Mouse (Mus musculus) adrenal gland (tissue): ENCODE results near the gene Utp14b.

Source experiments
- intact Hi-C: fragments of 180-260 bp; cut with DNase I; formaldehyde crosslinking; loops from one replicate; pipeline ENCODE4 v1.15.1; 2025

Gene Utp14b

DNA sequence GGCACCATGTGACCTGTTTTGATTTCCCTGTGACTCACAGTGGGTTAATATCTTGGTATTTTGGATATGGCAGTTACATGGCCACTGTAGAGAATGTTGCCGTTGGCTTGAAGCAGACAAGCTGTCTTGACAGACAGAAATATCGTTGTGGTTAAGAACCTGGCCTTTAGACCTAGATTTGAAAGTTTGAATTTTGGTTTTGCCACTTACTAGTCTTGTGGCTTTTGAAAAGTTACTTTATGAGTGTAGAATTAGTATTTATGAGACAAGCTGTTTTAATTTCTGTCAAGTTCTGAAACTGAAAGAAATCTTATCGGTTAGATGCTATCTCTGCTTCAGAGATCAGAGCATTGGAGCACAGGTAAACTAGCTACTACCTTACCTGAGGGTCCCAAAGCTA is 24.5 kb downstream of the Utp14b start:
- intact Hi-C loops = no loop called here

DNA sequence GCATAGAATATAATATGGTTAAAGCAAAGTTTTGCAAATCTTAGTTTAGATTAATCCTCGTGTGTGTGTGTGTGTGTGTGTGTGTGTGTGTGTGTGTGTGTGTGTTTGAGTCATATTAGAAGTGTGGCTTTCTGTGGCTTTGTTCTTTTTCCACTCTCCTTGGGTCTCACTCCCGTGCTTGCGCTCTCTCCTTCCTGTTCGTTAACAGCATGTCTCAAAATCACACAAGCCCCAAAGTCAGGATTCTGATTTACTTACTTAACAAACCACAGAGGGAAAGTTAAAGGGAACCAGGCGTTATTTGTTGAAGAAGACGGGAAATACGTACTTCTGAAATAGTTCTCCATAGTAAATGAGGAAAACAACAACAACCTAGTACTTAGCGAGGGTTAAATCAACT is 26.3 kb downstream of the Utp14b start:
- intact Hi-C loops = no loop called here

DNA sequence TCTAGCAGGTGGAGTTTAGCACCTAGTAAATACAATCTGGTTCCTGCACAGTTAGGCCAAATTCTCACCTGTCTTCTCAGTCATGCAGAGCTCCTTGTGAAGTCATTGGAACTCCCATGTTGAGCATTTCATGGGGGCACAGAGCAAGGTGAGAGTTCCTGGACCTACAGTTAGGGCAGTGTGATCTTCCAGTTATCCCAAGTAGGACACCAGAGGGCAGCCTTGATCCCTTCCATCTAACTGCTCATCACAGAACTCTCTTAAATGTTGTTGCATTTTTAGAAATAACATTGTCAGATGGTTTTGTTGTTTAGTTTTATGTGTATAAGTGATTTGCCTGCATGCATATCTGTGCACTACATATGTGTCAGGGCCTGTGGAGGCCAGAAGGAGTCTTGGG is 29.0 kb downstream of the Utp14b start:
- intact Hi-C loops = loop anchor here (5.0 kb wide), 1 partner anchor 150 kb away; no protein-coding TSS in a partner anchor

DNA sequence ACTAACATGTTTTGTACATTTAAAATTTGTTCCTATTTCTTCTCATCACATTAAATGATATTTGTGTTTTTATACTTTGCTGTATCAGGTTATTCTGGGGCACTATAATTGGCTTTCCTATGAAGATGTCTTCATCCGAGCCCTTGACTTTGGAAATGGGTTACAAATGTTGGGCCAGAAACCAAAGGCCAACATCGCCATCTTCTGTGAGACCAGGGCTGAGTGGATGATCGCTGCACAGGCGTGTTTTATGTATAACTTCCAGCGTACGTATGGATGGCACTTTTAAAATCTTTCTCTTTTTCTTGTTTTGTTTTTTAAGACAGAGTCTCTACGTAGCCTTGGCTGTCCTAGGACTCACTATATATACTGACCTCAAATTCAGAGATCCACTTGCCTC is 30.3 kb downstream of the Utp14b start:
- intact Hi-C loops = loop anchor here (5.0 kb wide), 1 partner anchor 151 kb away; no protein-coding TSS in a partner anchor

DNA sequence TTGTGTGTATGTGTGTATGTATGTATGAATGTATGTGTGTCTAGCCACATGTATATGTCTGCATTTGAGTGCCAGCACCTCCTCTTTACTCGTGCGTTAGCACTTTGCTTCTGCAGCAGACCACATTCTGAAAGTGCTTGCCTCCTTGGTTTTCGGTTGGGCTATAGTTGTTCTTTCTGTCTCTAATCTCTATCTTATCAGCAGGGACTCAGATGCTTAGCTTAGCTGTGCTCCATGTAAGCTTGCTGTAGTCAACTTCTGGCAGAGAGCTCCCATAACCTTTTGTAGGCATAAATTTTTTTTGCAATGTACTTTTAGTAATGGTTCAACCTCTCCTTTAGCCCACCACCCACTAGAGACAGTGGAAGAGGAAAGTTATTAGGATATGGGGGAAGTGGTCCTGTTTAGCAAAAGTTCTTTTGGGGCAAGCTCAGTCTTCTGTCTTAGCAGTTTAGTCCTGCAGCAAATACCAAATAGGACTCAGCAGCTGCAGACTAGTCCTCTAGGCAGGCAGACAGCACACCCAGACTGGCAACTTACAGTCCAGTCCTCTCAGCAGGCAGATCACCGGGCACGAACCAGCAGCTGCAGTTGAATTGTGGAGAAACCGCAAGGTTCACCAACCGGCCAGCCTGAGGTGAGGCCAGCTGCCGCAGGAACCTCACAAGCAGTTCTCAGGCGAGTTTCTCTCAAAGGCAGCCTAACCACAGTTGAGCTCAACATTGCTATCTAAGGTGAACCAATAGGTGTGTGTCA is 36.8 kb downstream of the Utp14b start:
- intact Hi-C loops = no loop called here

DNA sequence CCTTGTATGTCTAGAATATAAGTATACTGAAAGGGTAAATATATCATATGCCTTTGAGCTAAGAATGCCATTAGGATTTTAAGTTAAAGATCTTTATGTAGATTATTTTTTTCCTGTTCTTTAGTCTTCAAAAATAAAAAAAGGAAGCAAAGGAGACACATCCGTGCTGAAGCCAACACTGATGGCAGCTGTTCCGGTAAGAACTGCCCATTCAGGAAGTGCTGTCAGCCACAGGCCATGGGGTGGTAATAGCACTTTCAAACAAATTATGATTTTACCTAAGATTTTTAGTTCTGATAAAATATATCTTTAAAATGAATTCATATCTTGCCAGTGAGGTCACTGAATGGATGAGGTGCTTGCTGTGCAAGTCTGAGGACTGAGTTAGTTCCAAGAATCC is 38.5 kb downstream of the Utp14b start:
- intact Hi-C loops = no loop called here

DNA sequence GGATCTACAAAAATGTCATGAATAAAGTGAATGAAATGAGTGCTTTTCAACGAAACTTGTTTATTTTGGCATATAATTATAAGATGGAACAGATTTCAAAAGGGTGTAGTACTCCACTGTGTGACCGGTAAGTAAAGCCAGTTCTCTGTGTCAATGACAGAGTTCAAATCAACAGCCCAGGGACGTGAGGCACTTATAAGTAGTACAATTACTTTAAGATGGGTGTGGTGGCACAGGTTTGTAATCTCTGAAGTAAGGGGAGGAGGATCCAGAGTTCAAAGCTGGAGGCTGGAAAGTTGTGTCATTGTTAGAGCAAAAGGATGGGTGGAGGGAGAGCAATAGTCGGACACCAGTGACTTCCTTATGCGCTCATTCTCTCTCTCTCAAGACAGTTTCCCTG is 39.1 kb downstream of the Utp14b start:
- intact Hi-C loops = no loop called here

DNA sequence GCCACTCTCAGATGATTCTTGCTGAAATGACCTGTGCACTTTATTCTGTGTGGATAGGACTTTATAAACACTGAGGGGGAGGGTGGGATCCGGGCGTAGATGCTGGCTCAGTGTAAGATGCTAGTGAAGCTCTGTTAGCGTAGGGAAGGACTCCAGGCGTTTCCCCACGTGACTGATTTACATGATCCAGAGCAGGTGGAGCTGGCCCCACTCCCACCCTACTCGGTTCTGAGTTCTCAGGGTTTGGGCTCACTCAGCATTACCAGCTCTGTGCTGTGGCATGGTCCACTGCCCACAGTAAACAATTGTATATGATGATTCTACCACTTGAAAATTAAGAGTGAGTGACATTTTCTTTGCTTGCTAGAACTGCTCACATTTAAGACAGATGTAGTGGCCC is 40.3 kb downstream of the Utp14b start:
- intact Hi-C loops = no loop called here

DNA sequence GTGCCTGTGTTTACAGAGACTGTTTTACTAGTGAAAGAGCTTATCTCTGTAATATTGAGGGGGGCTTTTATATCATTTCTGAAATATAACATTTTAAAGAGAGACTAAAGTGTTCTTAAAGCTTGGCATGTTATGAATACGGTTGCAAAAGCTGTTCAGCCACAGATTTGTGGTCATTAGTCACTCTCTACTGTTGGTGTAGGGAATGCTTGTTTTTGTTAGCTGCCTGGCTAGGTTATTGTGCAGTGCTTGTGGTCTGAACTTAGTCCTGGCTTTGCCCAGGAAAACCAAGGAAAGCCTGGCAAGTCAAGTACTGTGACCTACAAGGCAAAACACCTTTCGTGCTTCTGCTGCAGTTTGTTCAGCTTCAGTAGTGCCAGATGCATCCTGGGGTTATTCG is 43.9 kb downstream of the Utp14b start:
- intact Hi-C loops = no loop called here

DNA sequence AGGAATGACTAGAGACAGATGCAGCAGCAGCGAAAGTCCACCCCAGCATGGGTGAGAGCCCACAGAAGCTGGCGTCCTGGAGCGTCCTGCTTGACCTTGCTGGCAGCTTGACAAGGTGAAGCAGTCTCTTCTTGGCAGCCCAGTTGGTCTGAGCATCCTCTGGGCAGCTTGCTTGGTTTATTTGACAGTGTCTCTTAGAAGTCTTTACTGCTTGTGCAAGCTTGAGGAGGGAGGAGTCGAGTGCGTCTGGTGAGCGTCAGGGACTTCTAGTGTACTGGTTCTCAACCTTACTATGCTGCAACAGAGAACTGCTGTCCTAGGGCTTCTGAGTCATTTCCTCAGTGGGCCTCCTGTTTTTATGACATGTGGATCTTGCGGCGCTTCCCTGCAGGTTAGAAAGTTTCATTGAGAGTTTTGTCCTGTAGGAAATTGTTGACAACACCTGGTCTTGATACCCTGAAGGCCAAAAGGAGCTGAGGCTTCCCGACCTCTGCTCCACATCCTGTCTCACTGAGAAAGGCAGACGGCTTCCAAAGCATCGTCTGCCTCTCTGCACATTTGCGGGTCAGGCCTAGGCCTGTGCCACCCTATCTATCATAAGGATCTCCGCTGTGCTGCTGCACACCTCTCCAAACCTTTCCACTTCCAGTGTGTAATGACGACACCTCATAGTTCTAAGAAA is 44.6 kb downstream of the Utp14b start:
- intact Hi-C loops = no loop called here

DNA sequence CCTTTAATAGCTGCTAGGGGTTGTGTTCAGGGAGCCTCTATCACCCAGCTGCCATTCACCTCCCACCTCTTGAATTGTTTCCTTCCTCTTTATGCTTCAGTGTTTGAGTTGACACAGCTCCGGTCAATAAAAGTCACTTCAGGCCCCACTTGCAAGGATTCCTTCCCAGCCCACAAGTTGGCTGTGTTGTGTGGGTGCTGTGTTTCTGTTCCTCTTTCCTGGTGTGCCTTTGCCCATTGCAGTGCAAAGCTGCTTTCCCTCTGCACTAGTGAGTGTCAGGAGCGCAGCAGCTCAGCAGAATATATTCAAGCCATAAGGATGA is 45.1 kb downstream of the Utp14b start:
- intact Hi-C loops = no loop called here

DNA sequence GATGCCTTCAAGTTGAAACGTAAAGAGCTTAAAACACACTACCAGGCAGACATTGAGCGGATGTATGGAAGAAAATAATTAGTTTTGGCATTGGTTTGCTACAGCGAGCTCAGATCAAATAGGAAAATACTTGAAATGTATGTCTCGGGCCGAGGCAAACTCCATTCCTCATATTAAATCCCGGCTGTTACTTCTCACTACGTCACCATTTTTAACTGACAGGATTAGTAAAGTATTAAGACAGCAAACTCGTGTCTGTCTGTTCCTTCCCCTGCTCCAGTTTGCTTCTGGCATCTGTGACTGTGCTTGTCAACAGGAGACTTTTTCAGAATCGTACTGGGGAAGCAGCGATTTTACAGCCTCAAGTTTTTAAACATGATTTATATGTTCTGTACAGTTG is 48.5 kb downstream of the Utp14b start:
- intact Hi-C loops = no loop called here

DNA sequence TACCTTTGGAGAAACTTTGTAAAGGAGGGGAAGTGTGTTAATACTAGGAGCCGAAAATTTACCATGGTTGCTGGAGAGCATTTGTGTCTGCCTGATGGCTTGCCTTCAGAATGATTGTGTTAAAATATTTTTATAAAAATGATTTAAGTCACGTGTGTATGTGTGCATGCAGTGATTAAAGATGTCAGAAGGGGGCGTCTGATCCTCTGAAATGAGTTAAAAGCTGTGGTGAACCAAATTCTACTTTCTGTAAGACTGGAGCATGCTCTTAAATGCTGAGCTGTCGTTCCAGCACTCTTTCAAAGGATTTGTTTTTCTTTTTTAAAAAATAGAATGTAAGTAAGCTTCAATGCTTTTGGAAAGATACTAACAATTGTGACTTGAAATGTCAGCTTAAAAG is 49.4 kb downstream of the Utp14b start:
- intact Hi-C loops = no loop called here

DNA sequence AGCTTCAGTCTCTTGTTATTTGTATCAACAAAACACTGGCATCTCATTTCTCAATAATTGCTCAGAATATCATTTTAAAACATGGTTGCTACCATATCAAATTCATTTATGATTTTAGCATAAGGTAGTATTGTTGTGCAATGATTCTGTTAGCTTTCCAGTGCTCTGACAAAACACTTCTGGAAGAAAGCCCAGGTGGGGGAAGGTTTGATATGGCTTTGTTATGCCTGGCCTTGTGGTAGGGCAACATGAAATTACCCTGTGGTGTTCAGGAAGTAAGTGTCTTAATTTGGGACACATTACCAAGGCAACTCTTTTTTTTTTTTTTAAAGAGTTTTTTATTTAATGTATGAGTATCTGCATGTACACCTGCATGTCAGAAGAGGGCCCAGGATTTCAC is 52.2 kb downstream of the Utp14b start:
- intact Hi-C loops = no loop called here

DNA sequence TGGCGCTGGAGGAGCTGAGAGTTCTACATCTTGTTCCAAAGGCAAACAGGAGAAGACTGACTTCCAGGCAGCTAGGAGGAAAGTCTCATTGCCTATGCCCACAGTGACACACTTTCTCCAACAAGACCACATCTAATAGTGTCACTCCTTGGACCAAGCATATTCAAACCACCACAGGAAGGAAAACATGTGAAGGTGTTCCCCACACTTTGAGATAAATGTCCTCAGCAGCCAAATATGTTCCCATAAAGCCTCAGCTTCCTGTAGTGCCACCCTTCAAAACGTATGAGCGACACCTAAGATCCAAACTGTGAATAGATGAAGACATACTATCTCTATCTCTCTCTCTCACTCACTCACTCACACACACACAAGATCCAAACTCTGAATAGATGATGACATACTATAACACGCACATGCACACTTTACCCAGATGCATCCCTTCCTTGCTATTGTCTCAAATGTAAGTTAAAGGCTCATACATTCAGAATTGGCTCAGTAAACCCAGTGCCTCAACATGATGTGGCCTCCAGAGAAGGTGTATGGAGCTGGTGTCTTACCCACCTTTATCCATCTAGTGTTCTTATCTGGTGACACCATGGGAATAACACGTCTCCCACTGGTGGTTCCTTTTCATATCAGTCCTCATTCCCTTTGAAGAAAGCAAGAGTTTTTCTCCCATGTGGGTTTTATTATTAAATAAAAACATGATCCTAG is 52.9 kb downstream of the Utp14b start:
- intact Hi-C loops = no loop called here
